Mouse (Mus musculus) kidney, adult 2 months (tissue): ENCODE data around the gene Ano1.

Experiments used
- CTCF ChIP-seq: fragments of 200-500 bp; conservative IDR thresholded peaks from 2 replicates; pipeline ENCODE4 v1.5.1; 2011; ENCODE audit warnings: low read depth, mild to moderate bottlenecking, control low read depth, low read length, moderate library complexity, mixed read lengths; ENCODE audit not compliant: insufficient read depth, insufficient read length
- POLR2A ChIP-seq: fragments of 200-500 bp; IDR thresholded peaks from one replicate; pipeline ENCODE4 v1.6.1; 2011; ENCODE audit warnings: low read depth, low read length, control low read depth

- no peak for TF ChIP-seq POLR2A
- no peak for TF ChIP-seq CTCF
Observed at GRCm38 (mm10) chr7:144566921-144567682, 184.7 kb downstream of the Ano1 start.
